Mouse (Mus musculus) monocyte, adult 5-6 weeks (primary cell): Measurements from ENCODE around the gene Neurl1a. TPM values are rescaled to one million over a fixed set of nuclear protein-coding genes. Genes with fewer than 3 reads are reported as not detected.

ENCODE experiments used
- ATAC-seq: fragments of 153-309, 156-312 bp; replicated peaks from 2 replicates; pipeline ENCODE4 v1.8.0; 2017; ENCODE audit warnings: mild to moderate bottlenecking; ENCODE audit not compliant: low TSS enrichment, insufficient number of reproducible peaks, severe bottlenecking, poor library complexity, low FRiP score
- total RNA-seq: library from RNA; stranded (forward); fragments of 200-1000, 200-491, 200-594 nt; gene quantifications from 3 replicates; pipeline ENCODE4 v1.2.3, GENCODE M21; 2017

Gene Neurl1a
- total RNA-seq, 1 experiment from 2014 or later: not detected

DNA sequence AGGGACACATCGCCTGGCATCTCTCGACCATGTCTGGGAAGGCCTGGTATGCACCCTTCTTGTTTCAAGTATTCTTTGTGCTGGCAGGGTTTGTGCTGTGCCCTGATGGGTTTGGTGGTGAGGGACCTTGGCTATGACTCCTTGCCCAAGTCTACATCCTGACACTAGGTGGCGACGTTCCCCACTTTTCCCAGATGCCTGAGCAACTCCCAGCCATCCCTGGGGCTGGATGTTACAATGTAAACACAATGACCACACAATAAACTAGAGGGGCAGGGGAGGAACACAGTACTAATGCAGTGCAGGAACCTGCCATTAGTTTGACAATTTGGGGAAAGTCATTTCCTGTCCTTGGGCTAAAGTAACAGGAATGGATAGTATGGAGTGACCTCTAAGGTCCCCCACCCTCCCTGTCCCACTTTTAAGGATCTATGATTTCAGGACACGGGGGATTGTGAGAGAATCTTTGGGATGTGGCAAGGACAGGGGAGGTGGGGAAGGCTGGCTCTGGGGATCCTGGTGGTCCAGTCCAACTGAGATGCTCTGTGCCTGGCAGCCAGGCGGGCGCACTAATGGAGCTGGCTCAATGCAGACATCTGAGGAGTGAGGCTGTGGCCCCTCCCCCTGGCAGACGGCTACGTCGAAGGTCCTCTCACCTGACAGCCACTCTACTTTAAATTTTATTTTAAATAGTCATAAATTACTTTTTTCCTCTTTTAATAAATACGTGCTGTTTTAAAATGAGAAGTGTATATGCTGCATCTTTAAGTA is 85.9 kb downstream of the Neurl1a start:
- no peak for ATAC-seq

DNA sequence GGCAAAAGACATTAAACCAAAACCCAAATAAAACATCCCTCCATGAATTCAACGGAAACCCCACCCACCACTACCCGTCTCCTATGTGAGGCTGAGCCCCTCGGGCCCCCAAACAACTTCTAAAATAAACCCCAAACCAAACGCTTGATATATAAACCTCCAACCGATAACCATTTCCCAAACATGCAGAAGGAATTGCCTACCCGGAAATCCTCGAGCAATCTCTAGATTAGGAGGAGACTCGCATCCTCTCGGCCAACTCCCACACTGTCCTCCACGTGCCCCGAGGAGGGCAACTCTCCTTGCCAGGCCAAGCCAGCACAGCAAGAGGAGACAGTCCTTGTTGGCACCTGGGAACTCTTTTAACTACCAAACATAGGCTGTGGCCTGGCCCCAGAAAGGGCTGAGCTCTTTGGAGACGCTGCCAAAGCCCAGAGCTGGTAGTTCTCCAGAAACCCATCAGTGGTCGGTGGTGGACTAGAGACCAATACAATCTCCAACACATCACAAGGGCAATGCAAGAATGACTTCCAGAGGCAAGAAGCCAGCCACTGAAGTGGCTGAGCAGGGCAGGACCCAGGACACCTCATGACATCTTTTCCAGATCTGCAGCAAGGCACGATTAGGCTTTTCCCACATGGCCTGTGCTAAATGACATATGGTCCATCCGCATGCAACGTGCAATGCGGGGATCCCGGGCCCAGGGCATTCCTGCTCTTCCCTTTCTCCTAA is 87.6 kb downstream of the Neurl1a start:
- ATAC-seq: no peak

- ATAC-seq: no peak
Measured at GRCm38 (mm10) chr19:47267066-47267465, 88.4 kb downstream of the Neurl1a start.

DNA sequence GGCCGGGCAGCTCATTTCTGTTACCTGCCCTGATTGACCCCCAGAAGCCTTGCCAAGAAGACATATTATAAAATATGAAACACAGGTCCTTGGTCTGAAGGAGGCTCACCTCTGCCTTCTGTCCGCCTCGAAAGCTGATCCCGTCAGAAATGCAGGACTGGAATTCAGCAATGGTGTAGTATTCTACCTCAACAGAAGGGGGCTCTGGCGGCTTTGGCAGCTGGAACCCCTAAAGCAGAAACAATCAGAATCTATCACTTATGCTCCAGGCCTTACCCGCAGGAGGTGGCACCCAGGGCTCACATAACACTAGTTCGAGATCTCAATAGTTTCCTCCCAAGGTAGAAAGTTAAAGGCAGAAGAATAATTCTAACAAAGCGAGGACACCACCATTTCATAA is 91.1 kb downstream of the Neurl1a start:
- no peak for ATAC-seq

DNA sequence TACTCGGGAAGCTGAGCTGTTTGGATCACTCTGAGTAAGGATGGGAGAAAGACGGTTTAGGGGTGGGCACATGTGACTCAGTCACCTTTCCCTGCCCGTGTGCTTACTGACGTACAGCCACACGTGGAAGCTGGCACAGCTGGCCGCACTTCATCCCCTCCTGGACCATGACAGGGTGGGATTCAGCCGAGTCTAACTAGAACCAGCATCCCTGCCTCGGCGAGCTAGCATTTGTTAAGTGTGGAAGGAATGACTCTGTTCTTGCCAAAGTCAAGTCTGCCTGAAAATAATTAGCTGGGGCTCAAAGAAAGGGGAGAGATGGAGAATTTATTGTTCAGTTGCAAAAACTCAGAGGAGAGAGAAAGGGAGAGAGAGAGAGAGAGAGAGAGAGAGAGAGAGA is 91.9 kb downstream of the Neurl1a start:
- no peak for ATAC-seq

DNA sequence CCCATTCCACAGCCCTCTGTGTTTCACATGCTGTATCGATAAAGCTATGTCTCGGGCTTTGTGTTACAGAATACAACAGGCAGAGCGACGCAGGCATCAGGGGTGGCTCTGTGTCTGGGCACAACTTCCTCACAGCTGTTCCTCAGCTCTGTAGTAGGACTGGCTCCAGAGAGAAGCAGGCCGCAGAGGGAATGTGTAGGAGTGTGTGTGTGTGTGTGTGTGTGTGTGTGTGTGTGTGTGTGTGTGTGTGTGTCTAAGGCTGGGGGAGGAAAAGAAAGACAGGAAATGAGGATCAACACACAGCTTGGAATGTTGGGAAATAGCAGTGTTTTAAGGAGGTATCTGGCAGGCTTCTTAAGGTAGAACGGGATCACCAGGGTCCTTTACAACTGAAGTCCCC is 98.1 kb downstream of the Neurl1a start:
- no peak for ATAC-seq

- no peak for ATAC-seq
Measured at GRCm38 (mm10) chr19:47279372-47279771, 100.8 kb downstream of the Neurl1a start.

GRCm38 (mm10) chr19:47279788-47280532 is 101.3 kb downstream of the Neurl1a start:
- ATAC-seq: no peak

- no peak for ATAC-seq
Measured at GRCm38 (mm10) chr19:47280894-47281293, 102.3 kb downstream of the Neurl1a start.

GRCm38 (mm10) chr19:47282050-47282454 is 103.4 kb downstream of the Neurl1a start:
- no peak for ATAC-seq

DNA sequence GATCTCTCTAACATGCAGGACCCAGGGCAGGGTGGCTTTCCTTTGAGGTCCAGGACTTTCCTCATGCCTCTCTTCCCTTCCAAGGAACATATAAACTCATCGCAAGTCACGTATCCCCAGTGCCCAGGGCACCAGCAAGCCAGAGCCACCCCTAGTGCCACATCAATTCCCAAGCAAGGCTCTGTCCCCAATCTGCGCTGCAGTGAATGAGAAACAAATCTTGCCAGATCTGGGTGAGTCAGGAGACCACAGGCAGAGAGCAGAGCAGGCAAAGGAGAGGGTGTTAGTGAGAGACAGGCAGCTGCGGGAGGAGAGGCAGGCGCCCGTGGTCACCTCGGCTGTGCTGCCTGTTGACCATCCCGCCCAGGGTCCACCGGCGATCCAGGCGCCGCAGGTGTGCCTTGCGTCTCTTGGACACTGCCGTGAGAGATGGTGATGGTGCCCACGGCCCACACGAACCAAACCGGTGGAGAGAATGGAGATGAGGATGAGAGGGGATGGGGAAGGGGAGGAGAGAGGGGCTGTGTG is 104.1 kb downstream of the Neurl1a start:
- no peak for ATAC-seq

GRCm38 (mm10) chr19:47285581-47285980 is 107.0 kb downstream of the Neurl1a start:
- no peak for ATAC-seq

DNA sequence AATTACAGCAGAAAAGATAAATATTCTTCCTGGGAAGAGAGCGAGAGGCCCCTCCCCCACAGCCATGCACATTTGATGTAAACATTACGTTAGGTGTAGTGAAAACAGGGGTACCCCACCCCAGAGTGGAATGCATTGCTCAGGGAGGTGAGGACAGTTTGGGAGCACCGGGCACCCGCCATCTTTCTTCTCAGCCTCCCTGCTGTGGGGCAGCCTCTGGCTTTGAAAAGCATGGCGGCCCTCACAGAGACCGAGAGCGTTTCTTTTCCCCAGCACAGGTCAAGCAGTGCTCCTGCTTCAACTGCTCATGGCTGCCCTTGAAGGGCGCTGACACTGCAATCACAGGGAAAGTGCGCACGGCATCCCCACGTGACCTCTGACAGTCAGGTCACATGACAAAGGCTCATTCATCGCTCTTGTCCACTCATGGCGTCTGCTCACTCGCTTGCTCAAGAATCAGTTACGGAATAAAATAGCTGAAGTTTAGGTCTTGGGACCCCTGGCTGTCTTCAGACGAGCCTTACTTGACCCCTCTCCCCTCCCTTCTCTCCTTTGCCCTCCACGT is 108.3 kb downstream of the Neurl1a start:
- no peak for ATAC-seq

DNA sequence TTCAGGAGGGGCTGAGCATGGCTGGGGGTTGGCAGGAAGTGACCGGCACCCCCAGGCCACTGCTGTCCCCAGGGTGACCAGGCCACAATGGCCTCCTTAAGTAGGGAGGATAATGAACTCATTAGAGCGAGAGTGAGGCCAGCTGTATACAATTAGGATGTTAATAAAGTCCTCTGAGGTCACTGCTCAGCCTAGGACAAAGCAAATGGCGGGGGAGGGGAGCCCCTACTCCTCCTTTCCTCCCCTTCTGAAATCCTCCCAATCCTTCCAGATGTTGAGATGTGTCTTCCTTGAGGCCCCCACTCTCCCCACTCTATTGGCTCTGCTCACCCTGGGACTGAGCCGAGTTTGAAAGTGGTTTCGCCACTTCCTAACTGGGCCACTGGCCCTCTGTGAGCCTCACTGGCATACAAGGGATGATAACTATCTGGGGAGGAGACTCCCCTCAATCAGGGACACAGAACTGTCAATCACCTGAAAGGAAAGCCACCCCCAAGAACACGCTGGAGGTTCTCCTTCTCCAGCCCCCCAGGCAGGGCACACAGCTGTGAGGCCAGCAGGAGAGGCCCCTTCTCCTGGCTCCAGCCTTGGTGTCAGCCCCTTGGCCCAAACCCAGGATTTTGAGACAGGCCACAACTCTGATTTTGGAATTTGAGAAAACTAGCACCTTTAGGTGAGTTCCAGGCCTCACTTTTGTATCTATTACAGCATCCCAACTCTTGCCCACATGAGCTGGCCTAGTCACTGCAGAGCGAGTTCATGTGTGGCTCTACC is 112.9 kb downstream of the Neurl1a start:
- ATAC-seq: no peak

- ATAC-seq: no peak
Measured at GRCm38 (mm10) chr19:47292451-47292951, 113.9 kb downstream of the Neurl1a start.

- ATAC-seq: no peak
Measured at GRCm38 (mm10) chr19:47298100-47298499, 119.5 kb downstream of the Neurl1a start.

DNA sequence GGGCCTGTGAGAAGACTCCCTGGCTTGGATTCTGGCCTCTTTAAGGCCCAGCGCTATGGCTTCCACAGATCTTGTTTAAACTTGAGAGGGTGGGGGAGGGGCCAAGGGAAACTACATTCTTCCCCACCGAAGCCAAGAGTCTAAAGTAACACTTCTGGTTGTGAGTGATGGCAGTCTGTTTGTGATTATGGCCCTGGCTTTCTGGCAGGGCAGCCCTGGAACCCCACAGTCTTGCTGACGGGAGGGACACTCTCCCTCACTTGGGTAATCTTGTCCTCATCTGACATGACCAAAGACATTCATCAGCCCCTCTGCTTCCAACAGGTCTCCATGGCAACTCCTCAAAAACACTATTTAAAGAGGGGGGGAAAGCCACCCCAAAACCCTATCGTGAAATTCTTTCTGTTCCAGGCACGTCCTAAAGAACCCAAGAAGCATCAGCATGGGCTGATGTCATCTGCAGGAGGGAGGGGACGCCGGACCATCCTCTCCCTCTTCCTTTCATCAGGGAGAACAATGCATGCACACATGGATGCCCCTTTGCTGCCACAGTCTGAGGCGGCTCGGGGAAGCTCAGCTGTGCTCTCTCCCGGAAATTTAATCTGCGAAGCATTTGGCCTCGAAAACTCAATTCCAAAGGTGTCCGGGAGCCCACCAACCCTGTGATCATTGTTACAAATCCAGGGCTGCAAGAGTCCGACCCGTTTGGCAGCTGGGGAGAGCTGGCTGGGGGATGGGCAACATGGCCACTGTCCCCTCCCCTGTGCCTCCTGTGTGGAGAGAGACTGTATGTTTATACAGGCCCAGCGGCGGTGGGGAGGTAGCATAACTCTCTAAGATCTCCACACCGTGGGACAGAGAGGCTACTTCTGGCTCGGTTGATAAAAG is 122.9 kb downstream of the Neurl1a start:
- ATAC-seq: no peak
